Mouse (Mus musculus) adrenal gland, adult 10 weeks (tissue): Measurements from ENCODE around the gene Rit1. TPM values are rescaled to one million over a fixed set of nuclear protein-coding genes. Genes with fewer than 3 reads are reported as not detected.

Experiments used
- polyA plus RNA-seq: library from polyadenylated mRNA; stranded (reverse); fragments of 350-450 nt; fragmentation: Illumina TruSeq; extraction: RNeasy Lipid Tissue Mini Kit (QIAGEN cat#74804); gene quantifications from one replicate; pipeline ENCODE4 v1.2.3, GENCODE M21; 2014; ENCODE audit warnings: low read depth, low replicate concordance

The Rit1 gene
- polyA plus RNA-seq: 15.3 TPM

GRCm38 (mm10) chr3:88716399-88717197, at the start of gene Rit1:
Rit1 (plus strand) TSS chr3:88716838.

DNA sequence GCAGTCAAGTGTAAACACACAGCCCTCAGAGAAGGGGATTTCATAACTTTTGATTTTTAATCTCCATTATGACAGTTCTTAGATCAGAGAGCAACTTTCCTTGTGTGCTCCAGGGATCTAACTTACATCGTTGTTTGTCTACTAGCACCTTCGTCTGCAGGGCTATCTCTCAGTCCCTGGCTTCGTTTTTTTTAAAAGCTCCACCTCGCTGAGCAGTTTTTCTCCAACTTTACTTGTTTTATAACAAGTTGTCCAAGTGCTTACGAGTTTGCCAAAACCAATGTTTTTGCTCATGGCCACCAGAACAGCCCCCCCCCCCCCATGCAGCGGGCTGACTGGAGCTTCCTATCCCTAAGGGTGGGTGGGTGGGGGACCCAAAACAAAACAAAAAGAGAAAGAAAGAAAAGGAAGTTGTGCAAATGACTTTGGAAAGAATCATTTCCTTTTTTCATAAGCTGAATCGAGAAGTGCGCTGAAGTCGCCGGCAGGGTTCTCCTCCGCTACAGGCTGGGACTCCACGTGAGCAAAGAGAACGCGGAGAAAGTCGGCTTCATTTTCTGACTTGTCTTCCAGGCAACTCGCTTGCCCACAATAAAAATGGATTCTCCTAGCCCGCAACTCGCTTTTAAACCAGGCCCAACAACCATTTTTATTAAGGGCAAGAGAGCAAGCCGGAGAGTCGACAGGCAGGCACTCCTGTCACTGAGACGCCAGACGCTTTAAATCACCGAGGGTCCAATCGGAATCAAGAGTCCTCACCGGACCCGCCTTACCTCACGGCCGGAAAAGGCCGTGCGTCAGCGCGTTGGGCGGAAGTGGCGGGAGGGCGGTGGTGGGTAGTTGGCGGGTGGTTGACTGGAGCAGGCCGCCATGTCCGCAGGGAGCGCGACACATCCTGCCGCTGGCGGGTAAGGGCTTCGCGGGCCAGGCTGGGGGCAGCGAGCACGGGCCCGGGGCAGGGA, 31.4 kb upstream of the Rit1 start, which contains the start of gene Khdc4:
TSS of gene Khdc4 (plus strand) at position 824 of the 962 bp plus-strand sequence.

GRCm38 (mm10) chr3:88774939-88775841, 58.6 kb downstream of the Rit1 start, which contains the start of gene Syt11:
Syt11 (minus strand) TSS chr3:88775164.

Other genes starting within 250 kb of the Rit1 start
- 4.2 TPM for gene Lmna, start 206.9 kb upstream of the Rit1 start, polyA plus RNA-seq
- 2.4 TPM for gene Mex3a, start 184.4 kb upstream of the Rit1 start, polyA plus RNA-seq
- gene Rab25, start 168.5 kb upstream of the Rit1 start, polyA plus RNA-seq: not detected
- gene Lamtor2, start 163.8 kb upstream of the Rit1 start, polyA plus RNA-seq: 5.0 TPM
- gene Ubqln4, start 163.1 kb upstream of the Rit1 start, polyA plus RNA-seq: 22.3 TPM
- 33.1 TPM for gene Ssr2, start 141.0 kb upstream of the Rit1 start, polyA plus RNA-seq
- 5.5 TPM for gene Arhgef2, start 110.9 kb upstream of the Rit1 start, polyA plus RNA-seq
- gene Rxfp4, start 63.7 kb upstream of the Rit1 start, polyA plus RNA-seq: not detected
- 63.7 TPM for gene Khdc4, start 31.0 kb upstream of the Rit1 start, polyA plus RNA-seq
- 15.7 TPM for gene Syt11, start 58.3 kb downstream of the Rit1 start, polyA plus RNA-seq
- 10.1 TPM for gene Gon4l, start 118.4 kb downstream of the Rit1 start, polyA plus RNA-seq
- gene Msto1, start 197.2 kb downstream of the Rit1 start, polyA plus RNA-seq: 1.9 TPM
- gene Ash1l, start 233.8 kb downstream of the Rit1 start, polyA plus RNA-seq: 63.3 TPM
- gene Dap3, start 234.3 kb downstream of the Rit1 start, polyA plus RNA-seq: 114 TPM